Comparison of ENCODE assay signal across 12 mouse cellular contexts in genomic region chr12:14287657-14288056, GRCm38 (mm10).
"Had no signal": no experiment of that assay in that cellular context is flagged by ENCODE, and none has a peak within 500 bp of the region (broad histone marks: within the 10 kb centered on the region; RNA-seq: fewer than 3 reads in every experiment).

No protein-coding gene starts in this region.

- DNase-seq: retina, postnatal 1 day; right cerebral cortex, adult 18-20 months; right cerebral cortex, postnatal 14 days; right cerebral cortex, postnatal 25 days; right cerebral cortex, postnatal 4 days; spleen, adult 18-20 months; thymus, adult 18-20 months; thymus, adult 2 months; thymus, postnatal 14 days; thymus, postnatal 25 days; thymus, postnatal 36 days; thymus, postnatal 4 days had no signal
